Mouse (Mus musculus) spleen, postnatal 0 days (tissue): ENCODE results near the gene Sytl1. TPM values are rescaled to one million over a fixed set of nuclear protein-coding genes. Genes with fewer than 3 reads are reported as not detected.

ENCODE experiments used
- polyA plus RNA-seq: library from polyadenylated mRNA; unstranded; fragments of >200 nt; fragmentation: Nextera tagmentation; extraction: Ambion mirVana; gene quantifications from 2 replicates; pipeline ENCODE4 v1.2.1, GENCODE M21; 2015

Sytl1 gene
- 3.2 and 3.5 TPM in 2 replicates for polyA plus RNA-seq

GRCm38 (mm10) chr4:133262882-133263281, at the start of gene Sytl1:
Sytl1 (minus strand) TSS chr4:133263113.

GRCm38 (mm10) chr4:133277104-133278026, 14.5 kb upstream of the Sytl1 start, which contains the start of gene Tmem222:
Tmem222 (minus strand) TSS chr4:133277792.

GRCm38 (mm10) chr4:133240490-133240921, 22.4 kb downstream of the Sytl1 start, which contains the start of gene Map3k6:
Map3k6 (plus strand) TSS chr4:133240818.

DNA sequence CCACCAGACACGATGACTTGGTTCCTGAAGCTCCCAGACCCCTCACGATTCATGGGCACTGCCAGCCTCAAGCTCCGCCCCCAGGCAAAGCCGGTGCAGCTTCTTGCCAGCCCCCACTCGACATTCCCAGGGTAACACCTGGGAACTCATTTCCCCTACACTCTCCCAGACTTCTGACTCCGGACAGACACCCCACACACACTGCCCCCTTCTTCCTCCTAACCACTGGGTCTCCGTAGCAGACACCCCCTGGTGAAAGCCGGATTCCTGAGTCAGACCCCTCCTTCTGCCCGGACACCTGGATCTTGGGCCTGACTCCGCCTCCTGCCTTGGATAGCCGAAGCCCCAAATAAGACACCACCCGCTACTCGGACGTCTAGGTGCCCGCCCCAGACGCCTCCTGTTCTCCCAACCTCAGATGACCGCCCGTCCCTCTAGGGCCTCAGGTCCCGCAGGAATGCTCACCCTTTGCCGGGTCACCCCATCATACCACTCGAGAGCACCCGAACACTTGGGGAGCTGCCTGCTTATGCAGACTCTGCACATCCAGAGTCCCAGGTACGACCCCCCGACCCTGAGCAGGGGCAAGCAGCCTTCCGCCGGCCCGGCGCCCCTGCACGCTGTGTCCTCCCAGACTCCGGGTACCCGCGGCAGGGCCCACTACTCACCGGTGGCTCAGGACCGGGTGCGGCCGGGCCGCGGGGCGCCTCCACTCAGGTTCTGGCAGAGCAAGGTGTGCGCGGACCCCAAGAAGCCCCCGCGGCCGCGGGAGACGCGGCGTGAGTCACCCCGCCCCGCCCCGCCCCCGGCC, 51.0 kb downstream of the Sytl1 start, which contains the start of the genes Cd164l2 and Gpr3:
Gene Cd164l2 (plus strand): TSS at position 381 of the 811 bp plus-strand sequence.
Gene Gpr3 (minus strand): TSS at position 786 of the 811 bp plus-strand sequence.

Other genes starting within 250 kb of the Sytl1 start
- gene Wasf2, start 132.6 kb downstream of the Sytl1 start, polyA plus RNA-seq = 83.1 and 88.3 TPM in 2 replicates
- 0.18 and 0.45 TPM in 2 replicates for gene Cd164l2, start 51.0 kb downstream of the Sytl1 start, polyA plus RNA-seq
- 0.11 TPM in 1 of 2 replicates, not detected in the other for gene Gpr3, start 50.6 kb downstream of the Sytl1 start, polyA plus RNA-seq
- gene Map3k6, start 22.3 kb downstream of the Sytl1 start, polyA plus RNA-seq = 4.6 and 5.5 TPM in 2 replicates
- gene Tmem222, start 14.7 kb upstream of the Sytl1 start, polyA plus RNA-seq = 57.6 and 59.4 TPM in 2 replicates
- gene Wdtc1, start 90.4 kb upstream of the Sytl1 start, polyA plus RNA-seq = 8.0 and 8.3 TPM in 2 replicates
- 4.5 and 5.3 TPM in 2 replicates for gene Slc9a1, start 106.6 kb upstream of the Sytl1 start, polyA plus RNA-seq
- gene Tent5b, start 217.0 kb upstream of the Sytl1 start, polyA plus RNA-seq = 0.30 and 0.58 TPM in 2 replicates
- 0.40 and 0.47 TPM in 2 replicates for gene Trnp1, start 235.4 kb upstream of the Sytl1 start, polyA plus RNA-seq